Mouse (Mus musculus) layer of hippocampus, adult 11-12 months (tissue): ENCODE results near the gene Rbms3.

ENCODE experiments used
- DNase-seq: peaks from one replicate; pipeline ENCODE4 v3.0.0; 2022; ENCODE audit warnings: low spot score

Gene Rbms3

DNA sequence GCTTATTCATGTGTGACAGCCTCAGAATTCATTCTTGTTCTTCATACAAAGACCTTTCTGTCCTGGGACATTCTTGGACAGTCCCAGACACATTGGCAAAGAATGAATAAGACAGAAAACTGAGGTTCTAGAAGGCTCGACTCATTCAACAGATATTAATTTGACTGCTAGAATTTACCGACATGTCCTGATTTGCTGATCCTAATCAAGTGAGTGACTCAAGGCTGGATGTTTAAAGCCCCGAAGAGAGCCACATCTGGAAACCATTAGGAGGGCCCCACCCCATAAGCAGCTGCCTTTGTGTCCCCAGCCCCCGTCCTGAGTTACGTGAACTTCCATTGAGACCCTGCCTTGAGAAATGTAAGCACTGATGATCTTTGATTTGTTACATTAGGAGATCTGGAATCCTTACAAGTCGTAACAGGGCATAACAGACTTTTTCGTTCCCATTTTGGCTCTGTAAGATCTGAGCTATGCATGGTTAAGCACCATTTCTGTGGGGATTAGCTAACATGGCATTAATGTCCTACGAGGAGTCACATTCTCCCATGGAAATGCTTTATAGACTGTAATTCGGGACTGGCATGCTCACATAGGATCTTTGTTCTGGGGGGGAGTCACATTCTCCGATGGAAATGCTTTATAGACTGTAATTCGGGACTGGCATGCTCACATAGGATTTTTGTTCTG is 726.3 kb downstream of the Rbms3 start:
- no peak for DNase-seq

- no peak for DNase-seq
These were observed 730.3 kb downstream of the Rbms3 start for GRCm38 (mm10) chr9:116899403-116899802.

- no peak for DNase-seq
These were observed 742.6 kb downstream of the Rbms3 start for GRCm38 (mm10) chr9:116886973-116887680.

GRCm38 (mm10) chr9:116885617-116886016 is 744.1 kb downstream of the Rbms3 start:
- DNase-seq = no peak

- no peak for DNase-seq
These were observed 749.2 kb downstream of the Rbms3 start for GRCm38 (mm10) chr9:116880503-116880902.

GRCm38 (mm10) chr9:116879600-116880457 is 749.9 kb downstream of the Rbms3 start:
- no peak for DNase-seq

- DNase-seq = no peak
These were observed 752.9 kb downstream of the Rbms3 start for GRCm38 (mm10) chr9:116876786-116877185.

DNA sequence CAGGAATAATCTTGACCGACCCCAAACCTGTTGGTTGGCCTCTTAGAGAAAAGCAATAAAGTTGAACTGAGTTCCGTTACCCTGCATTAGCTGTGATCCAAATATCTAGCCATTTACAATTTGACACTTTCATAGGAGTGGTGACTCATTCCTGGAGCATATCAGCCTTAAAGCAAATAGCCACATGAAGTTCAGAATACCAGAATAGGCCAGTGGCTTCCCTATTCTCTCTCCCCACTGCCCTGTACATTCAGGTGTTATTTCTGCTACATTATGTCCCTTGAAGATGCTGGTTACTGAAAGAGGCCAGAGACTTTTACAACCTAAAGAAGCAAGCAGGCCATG is 755.8 kb downstream of the Rbms3 start:
- no peak for DNase-seq

- DNase-seq = peak; percentile 13
These were observed 756.4 kb downstream of the Rbms3 start for GRCm38 (mm10) chr9:116873033-116873975.

- DNase-seq = no peak
These were observed 757.4 kb downstream of the Rbms3 start for GRCm38 (mm10) chr9:116872346-116872745.

DNA sequence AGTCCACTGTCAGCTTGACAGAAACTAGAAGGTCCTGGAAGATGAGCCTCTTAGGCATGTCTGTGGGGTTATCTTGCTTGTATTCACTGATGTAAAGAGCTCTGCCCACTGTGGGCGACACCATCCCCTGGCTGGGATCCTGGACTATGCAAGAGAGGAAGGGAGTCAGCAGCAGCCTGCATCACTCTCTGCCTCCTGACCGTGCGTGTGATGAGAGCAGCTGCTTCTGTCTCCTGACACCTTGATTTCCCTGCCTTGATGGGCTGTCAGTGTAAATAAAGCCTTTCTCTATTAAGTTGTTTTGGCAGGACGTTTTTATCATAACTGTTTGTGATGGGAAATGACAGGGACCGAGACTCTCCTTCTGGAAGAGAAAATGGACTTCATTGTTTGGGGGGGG is 758.1 kb downstream of the Rbms3 start:
- DNase-seq = no peak

DNA sequence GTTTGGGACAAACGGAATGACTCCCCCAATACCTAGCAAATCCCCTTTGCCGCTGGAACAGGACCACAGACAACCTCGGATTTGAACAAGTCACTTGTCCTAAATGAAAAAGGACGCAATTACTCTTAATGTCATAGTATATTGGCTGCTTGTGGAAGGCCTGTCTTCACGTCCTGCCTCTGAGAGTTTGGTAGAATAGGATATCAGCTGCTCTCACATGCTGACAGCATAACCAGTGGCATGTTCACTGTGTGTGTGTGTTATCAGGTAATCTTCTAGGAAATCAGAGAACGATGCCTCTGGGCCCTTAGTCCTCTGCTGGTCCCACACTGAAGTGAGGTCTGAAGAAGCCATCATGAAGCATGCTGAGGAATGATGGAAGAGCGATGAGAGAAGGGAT is 763.7 kb downstream of the Rbms3 start:
- DNase-seq = no peak

GRCm38 (mm10) chr9:116863626-116864025 is 766.1 kb downstream of the Rbms3 start:
- DNase-seq = no peak

GRCm38 (mm10) chr9:116862341-116862740 is 767.4 kb downstream of the Rbms3 start:
- no peak for DNase-seq

- DNase-seq = no peak
These were observed 771.7 kb downstream of the Rbms3 start for GRCm38 (mm10) chr9:116857861-116858595.

DNA sequence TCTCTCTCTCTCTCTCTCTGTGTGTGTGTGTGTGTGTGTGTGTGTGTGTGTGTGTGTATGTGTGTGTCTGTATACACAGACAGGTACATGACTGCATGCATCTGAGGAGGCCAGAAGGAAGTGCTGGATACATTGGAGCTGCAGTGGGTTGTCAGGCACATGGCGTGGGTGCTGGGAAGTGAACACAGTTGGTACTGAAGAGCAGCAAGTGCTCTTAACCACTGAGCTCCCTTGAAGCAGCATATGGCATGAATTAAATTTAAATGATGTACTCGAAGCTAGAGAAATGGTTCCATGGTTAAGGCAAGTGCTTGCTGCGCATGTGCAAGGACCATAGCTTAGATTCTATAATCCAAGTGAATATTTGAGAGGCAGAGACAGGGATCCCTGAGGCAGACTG is 772.6 kb downstream of the Rbms3 start:
- peak; percentile 51 for DNase-seq

DNA sequence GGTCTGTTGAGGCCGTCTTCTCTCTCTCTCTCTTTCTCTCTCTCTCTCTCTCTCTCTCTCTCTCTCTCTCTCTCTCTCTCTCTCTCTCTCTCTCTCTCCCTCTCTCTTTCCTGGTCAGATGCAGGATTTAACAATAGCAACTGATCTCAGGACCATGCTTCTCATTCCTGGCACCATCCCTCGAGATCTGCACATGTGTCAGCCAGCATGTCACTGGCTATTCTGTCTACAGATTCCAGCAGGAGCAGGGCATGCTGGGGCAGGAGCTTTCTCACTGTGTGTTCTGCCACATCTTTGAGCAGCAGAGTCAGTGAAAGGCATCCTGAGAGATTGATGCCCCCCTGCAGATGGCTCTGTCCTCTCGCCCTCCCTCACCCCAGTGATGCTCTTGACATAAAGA is 774.0 kb downstream of the Rbms3 start:
- no peak for DNase-seq

DNA sequence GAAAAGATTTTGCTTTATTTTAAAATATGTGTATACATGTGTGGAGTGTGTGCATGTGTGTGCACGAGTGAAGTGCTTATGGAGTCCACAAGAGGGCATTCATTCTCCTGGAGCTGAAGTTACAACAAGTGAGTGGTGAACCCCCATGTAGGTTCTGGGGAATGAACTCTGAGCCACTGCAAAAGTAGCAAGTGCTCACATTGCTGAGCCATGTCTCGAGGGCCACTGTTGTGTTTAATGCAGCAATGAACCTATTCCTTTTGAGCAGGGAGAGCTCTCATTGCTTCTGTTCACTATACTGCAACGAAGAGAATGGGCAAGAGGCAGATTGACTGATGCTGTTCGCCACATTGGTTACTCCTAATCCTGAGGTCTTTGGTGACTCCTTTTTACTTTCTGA is 780.8 kb downstream of the Rbms3 start:
- DNase-seq = no peak

DNA sequence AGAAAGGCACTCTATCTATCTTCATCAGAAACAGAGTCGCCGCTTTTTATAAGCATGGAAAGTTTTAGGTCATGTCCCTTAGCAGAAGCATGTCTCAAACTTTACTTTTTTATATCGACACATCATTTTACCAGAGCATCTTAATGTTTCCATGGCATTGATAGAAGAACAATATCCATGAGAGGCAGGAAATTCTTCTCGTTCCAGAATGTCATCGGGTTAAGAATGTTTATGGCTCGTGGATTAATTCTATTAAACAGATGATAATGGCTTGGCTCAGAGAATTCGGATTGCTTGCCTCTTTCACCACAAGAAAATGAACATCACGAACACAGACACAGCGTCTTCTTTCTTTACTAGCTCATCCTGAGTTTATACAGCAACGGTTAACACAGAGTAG is 781.5 kb downstream of the Rbms3 start:
- no peak for DNase-seq

GRCm38 (mm10) chr9:116847241-116848135 is 782.2 kb downstream of the Rbms3 start:
- DNase-seq = no peak
